Mouse (Mus musculus) hindbrain, embryonic 16.5 days (tissue): ENCODE measurements at regions not wholly inside any gene's neighbourhood (a gene's known extent, or its start where the extent isn't known, plus 50 kb on each side); places are given as distances from the start of the nearest gene placed in this dataset.

ENCODE experiments used
- ATAC-seq: fragments of 200-750 bp; cut with Nextera tagmentation; 2 replicates; pipeline ENCODE4 v1.8.0; 2017; ENCODE audit warnings: moderate TSS enrichment, moderate library complexity
- H3K27ac ChIP-seq: fragments of 300-500 bp; sonication (generic); 2 replicates; pipeline ENCODE4 v1.5.1; 2014; ENCODE audit warnings: low read depth, mild to moderate bottlenecking, control low read depth, low read length, moderate library complexity
- H3K27me3 ChIP-seq: fragments of 300-500 bp; sonication (generic); replicated peaks from 2 replicates; pipeline ENCODE4 v1.6.1; 2014; ENCODE audit warnings: low read length; ENCODE audit not compliant: control insufficient read depth, insufficient read depth
- H3K36me3 ChIP-seq: fragments of 300-500 bp; sonication (generic); 2 replicates; pipeline ENCODE4 v1.6.1; 2014; ENCODE audit warnings: mild to moderate bottlenecking, low read length, moderate library complexity, mixed read lengths; ENCODE audit not compliant: control insufficient read depth, insufficient read depth
- H3K4me1 ChIP-seq: fragments of 300-500 bp; sonication (generic); 2 replicates; pipeline ENCODE4 v1.6.1; 2014; ENCODE audit warnings: low read depth, low read length; ENCODE audit not compliant: control insufficient read depth, insufficient read depth
- H3K4me2 ChIP-seq: fragments of 300-500 bp; sonication (generic); 2 replicates; pipeline ENCODE4 v1.6.1; 2014; ENCODE audit warnings: mild to moderate bottlenecking, low read length, control low read depth, moderate library complexity
- H3K4me3 ChIP-seq: fragments of 300-500 bp; sonication (generic); 2 replicates; pipeline ENCODE4 v1.5.1; 2014; ENCODE audit warnings: mild to moderate bottlenecking, low read length, control low read depth, moderate library complexity
- H3K9ac ChIP-seq: fragments of 300-500 bp; sonication (generic); 2 replicates; pipeline ENCODE4 v1.6.1; 2014; ENCODE audit warnings: low read depth, mild to moderate bottlenecking, control low read depth, low read length, moderate library complexity
- H3K9me3 ChIP-seq: fragments of 300-500 bp; sonication (generic); 2 replicates; pipeline ENCODE4 v1.6.1; 2014; ENCODE audit warnings: mild to moderate bottlenecking, low read length, moderate library complexity; ENCODE audit not compliant: control insufficient read depth
- WGBS: fragments of 180-500 bp; shearing (Covaris S2); extraction: QIAGEN DNeasy Blood & Tissue Kit; methylation state at CpG from one replicate; pipeline ENCODE4 v1.1.7; 2014; 5-methylcytosine and 5-hydroxymethylcytosine counted together

DNA sequence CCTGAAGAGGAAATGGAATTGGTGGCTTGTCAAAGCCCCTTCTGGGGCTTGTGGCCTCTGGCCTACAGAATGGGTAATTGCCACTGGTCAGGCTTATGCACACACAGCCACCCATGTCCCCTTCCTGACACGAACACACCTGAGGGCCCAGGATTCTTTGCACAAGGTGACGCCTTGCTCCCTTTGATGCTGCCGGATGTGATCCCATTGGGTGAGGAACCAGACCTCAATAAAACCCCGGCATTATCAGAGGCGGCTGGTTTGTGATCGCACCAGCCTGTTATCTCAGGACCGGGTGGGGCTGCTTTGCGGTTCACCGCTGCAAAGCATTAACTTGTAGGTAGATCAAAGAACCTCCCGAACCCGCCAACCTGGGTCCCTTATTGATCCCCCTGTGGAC, 270.5 kb downstream of the Sox9 start:
- H3K4me2 ChIP-seq, result no peak overlapping the region
- WGBS, result 97% methylated on average over 11 of the region's 11 CpGs
- no peak overlapping the region for H3K4me3 ChIP-seq
- H3K4me1 ChIP-seq, result peaks cover 18% of the 10 kb centered on the region
- no peak overlapping the region for H3K27ac ChIP-seq
- no peak for ATAC-seq
- no peaks in the 10 kb centered on the region for H3K36me3 ChIP-seq
- no peak overlapping the region for H3K9ac ChIP-seq
- no peaks in the 10 kb centered on the region for H3K27me3 ChIP-seq
- no peaks in the 10 kb centered on the region for H3K9me3 ChIP-seq

DNA sequence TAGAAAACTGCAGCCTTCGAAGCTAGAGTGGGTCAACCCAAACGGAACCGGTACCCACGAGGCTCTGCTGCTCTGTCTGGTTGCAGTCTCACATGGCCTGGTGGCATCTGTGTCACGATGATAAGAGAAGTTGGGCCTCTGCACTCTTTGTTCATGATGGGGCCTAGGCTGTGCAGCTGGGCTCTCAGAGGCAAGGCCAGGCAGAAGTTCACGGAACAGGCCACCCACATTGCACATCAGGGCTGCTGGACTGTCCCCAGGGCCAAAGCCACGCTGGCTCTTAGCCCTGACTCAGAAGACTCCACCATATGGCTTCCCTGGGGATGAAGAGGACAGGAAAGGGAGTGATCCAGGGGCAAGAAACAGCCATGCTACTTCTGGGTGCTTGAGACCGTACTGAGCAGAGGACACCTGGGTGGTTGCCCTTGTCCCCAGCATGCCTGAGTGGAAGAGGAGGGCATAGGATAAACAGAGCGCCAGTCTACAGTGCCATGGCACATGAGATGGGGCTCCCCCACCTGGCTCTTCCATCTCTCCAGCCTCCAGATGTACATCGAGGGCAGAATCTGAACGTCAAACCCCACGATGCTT, 274.1 kb downstream of the Sox9 start:
- peaks cover 13% of the 10 kb centered on the region for H3K4me1 ChIP-seq
- peak; percentile 62 for ATAC-seq

DNA sequence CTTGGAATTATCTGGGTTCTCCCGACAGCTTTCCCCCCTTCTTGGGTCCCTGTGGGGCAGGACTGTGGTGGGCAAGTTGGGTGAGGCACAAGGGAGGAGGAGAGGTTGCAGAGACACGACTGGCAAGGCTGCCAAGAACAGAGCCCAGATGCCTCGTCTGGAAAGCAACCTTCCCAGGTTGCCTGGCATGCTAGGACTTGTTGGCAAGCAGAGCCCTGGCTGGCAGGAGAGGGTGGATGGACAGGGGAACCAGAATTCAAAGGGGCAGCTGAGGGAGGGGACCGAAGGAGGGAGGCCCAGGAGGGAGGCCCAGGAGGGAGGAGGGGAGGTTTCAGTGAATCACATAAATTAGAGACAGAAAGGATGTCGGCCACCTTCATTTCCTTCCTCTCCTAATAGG, 274.8 kb downstream of the Sox9 start:
- Histone ChIP-seq H3K9me3 (no peaks in the 10 kb centered on the region), H3K4me2 (no peak overlapping the region), H3K4me3 (no peak overlapping the region), H3K27ac (peak overlapping the region; percentile 70), H3K36me3 (no peaks in the 10 kb centered on the region), H3K27me3 (no peaks in the 10 kb centered on the region), H3K4me1 (peaks cover 13% of the 10 kb centered on the region), H3K9ac (no peak overlapping the region; the same call in 1 of the 2 replicates)
- WGBS, result 6% methylated on average over 5 of the region's 5 CpGs
- ATAC-seq, result peak; percentile 86

More for the DNA sequence above, 274.1 kb downstream of the Sox9 start:
- Histone ChIP-seq H3K27ac (peak overlapping the region; percentile 70), H3K4me3 (no peak overlapping the region), H3K9ac (no peak overlapping the region), H3K27me3 (no peaks in the 10 kb centered on the region), H3K36me3 (no peaks in the 10 kb centered on the region), H3K4me2 (no peak overlapping the region), H3K9me3 (no peaks in the 10 kb centered on the region)
- 54% methylated on average over 12 of the region's 12 CpGs for WGBS

DNA sequence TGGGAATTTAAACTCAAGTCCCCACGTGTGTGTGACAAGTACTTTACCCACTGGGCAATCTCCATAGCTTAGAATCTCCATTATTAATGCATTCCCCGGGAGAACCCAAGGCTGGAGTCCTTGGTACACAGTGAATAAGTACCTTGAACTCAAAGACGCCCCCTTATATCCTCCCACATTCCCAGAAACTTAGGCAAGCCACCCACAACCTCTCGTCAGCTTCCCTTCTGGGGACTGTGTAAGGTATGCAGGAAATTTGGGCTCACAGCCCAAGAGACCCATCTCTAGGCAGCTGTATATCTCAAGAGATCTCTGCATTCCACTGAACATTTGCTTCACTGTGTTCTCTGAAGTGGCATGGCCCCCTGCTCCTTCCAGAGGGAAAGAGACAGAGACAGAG, 288.3 kb downstream of the Sox9 start:
- H3K9me3 ChIP-seq, result no peaks in the 10 kb centered on the region
- no peaks in the 10 kb centered on the region for H3K27me3 ChIP-seq
- 88% methylated on average over 4 of the region's 4 CpGs for WGBS
- H3K4me2 ChIP-seq, result no peak overlapping the region
- no peaks in the 10 kb centered on the region for H3K36me3 ChIP-seq
- no peak overlapping the region for H3K4me3 ChIP-seq
- no peaks in the 10 kb centered on the region; the same call in 1 of the 2 replicates for H3K4me1 ChIP-seq
- no peak for ATAC-seq
- no peak overlapping the region for H3K27ac ChIP-seq
- no peak overlapping the region for H3K9ac ChIP-seq

DNA sequence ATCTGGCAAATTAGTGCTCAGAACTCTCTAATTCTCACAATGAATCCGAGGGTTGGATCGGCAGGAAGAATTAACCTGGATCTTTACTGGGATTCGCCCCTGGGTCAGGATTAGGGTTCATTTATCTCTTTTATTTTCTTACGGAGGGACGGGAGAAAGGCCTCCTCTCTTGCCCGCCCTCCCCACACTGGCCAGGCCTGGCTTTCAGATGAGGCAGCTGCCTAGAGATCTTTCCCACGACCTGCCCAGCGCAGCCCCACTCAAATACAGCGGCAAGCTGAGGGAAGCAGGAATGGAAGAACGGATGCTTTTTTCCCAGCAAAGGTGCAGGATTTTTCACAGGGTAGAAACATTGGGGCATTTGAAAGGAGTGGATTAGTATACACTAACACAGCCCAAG, 289.9 kb downstream of the Sox9 start:
- no peak overlapping the region for H3K4me3 ChIP-seq
- no peaks in the 10 kb centered on the region; the same call in 1 of the 2 replicates for H3K4me1 ChIP-seq
- peak overlapping the region; percentile 16; the same call in 1 of the 2 replicates for H3K27ac ChIP-seq
- no peaks in the 10 kb centered on the region for H3K36me3 ChIP-seq
- no peaks in the 10 kb centered on the region for H3K27me3 ChIP-seq
- WGBS, result 40% methylated on average over 10 of the region's 10 CpGs
- no peaks in the 10 kb centered on the region for H3K9me3 ChIP-seq
- no peak overlapping the region for H3K9ac ChIP-seq
- H3K4me2 ChIP-seq, result no peak overlapping the region
- no peak for ATAC-seq

DNA sequence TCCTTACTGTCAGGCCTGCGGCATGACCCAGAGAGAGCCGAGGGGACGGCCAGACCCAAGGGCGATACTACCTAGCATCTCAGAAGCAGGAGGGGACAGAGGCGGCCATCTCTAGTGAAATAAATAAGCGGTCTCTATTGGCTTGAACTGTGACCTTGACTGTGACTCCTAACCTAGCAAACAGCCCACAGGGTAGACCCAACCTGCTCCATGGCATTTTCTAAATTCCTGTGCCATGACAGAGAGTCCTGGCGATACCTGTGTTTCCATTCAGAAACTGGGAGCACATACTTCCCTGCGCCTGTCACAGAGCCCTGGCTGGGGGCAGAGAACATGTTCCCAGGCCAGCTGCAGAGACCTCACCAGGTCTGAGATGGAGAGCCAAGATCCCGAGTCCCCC, 292.3 kb downstream of the Sox9 start:
- no peaks in the 10 kb centered on the region; the same call in 1 of the 2 replicates for H3K4me1 ChIP-seq
- H3K4me2 ChIP-seq, result no peak overlapping the region
- H3K27me3 ChIP-seq, result no peaks in the 10 kb centered on the region
- no peak for ATAC-seq
- H3K36me3 ChIP-seq, result no peaks in the 10 kb centered on the region
- WGBS, result 91% methylated on average over 9 of the region's 9 CpGs
- no peak overlapping the region for H3K4me3 ChIP-seq
- no peaks in the 10 kb centered on the region for H3K9me3 ChIP-seq
- H3K9ac ChIP-seq, result no peak overlapping the region
- H3K27ac ChIP-seq, result no peak overlapping the region

DNA sequence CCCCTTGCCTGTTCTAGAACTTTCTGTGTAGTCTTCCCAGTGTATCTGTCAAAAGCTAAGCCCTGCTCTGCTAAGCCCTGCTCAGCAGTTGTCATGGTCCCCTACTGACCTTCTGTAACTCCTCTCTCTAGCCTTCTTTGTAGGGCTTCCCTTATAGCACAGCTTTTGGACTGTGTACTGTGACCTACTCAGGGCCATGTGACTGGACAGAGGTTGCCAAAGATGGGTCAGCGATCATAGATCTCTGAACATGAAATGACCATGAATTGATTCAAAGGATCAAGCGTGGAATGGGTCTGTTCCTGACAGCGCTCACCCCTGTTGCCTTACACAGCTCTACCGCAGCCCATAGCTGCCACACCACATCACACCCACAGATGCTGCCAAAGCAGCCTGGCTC, 294.3 kb downstream of the Sox9 start:
- H3K4me1 ChIP-seq, result no peaks in the 10 kb centered on the region; the same call in 1 of the 2 replicates
- H3K4me2 ChIP-seq, result no peak overlapping the region
- no peak overlapping the region for H3K9ac ChIP-seq
- no peaks in the 10 kb centered on the region for H3K36me3 ChIP-seq
- H3K27me3 ChIP-seq, result no peaks in the 10 kb centered on the region
- H3K27ac ChIP-seq, result no peak overlapping the region
- 96% methylated on average over 4 of the region's 4 CpGs for WGBS
- no peak overlapping the region for H3K4me3 ChIP-seq
- no peaks in the 10 kb centered on the region for H3K9me3 ChIP-seq
- no peak for ATAC-seq

DNA sequence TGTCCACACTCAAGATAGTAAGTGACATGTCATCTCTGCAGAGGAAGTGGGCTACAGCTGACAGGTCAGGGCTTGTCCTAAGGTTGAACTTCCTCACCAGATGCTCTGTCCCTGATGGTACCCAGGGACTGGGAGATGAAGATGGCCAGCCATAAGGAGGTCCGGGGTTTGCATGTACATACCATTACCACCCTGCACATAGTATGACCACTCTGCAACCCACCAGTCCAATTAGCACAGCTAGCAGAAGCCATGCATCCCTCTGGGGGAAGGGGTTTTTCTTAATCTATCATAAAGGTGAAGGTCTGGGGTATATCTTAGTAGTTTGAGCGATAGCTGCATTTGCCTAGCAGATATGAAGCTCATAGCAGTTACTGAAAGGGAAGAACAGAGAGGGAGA, 298.3 kb downstream of the Sox9 start:
- no peak for ATAC-seq
- H3K27ac ChIP-seq, result no peak overlapping the region
- H3K27me3 ChIP-seq, result no peaks in the 10 kb centered on the region
- no peaks in the 10 kb centered on the region for H3K4me1 ChIP-seq
- H3K9ac ChIP-seq, result no peak overlapping the region
- 89% methylated on average over 2 of the region's 2 CpGs for WGBS
- no peak overlapping the region for H3K4me3 ChIP-seq
- H3K4me2 ChIP-seq, result no peak overlapping the region
- no peaks in the 10 kb centered on the region for H3K36me3 ChIP-seq
- H3K9me3 ChIP-seq, result no peaks in the 10 kb centered on the region

DNA sequence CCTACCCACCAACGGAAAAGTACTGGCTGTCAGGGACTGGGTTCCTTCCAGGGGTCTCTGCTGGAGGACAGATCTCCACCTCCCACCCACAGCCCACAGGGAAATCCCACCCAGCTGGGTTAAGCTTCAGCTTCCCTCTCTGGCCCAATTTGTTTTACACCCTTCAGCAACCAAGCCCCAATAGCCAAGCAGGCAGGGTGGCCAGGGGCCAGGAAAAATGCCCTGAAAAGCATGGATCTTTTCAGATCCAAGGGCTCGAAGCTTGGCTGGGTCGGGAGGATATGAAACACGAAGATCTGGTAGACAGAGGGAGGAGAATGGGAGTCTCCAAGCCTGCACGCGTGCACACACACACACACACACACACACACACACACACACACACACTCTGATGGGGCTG, 302.4 kb downstream of the Sox9 start:
- Histone ChIP-seq H3K4me3 (no peak overlapping the region), H3K9me3 (no peaks in the 10 kb centered on the region), H3K4me2 (no peak overlapping the region), H3K4me1 (peaks cover 3% of the 10 kb centered on the region; the same call in 1 of the 2 replicates), H3K36me3 (no peaks in the 10 kb centered on the region), H3K9ac (no peak overlapping the region), H3K27ac (no peak overlapping the region), H3K27me3 (no peaks in the 10 kb centered on the region)
- 68% methylated on average over 6 of the region's 6 CpGs for WGBS
- 0 out of 2 replicates have a peak, but pooled peaks have one; percentile 2 for ATAC-seq
